Comparison of ENCODE assay signal across 23 mouse cellular contexts in genomic region chr3:25721464-25721863, GRCm38 (mm10).
"Had no signal": no experiment of that assay in that cellular context is flagged by ENCODE, and none has a peak within 500 bp of the region (broad histone marks: within the 10 kb centered on the region; RNA-seq: fewer than 3 reads in every experiment).

No protein-coding gene starts in this region.

- H3K9ac ChIP-seq: heart, embryonic 12.5 days; hindbrain, embryonic 13.5 days; hindbrain, embryonic 15.5 days; limb, embryonic 12.5 days; liver, embryonic 13.5 days had no signal

- H3K27ac ChIP-seq: heart, embryonic 10.5 days; hindbrain, embryonic 13.5 days; hindbrain, embryonic 15.5 days; hindbrain, postnatal 0 days; layer of hippocampus, adult 2 months; left cerebral cortex, adult 2 months; limb, embryonic 10.5 days; limb, embryonic 12.5 days; liver, embryonic 13.5 days had no signal

- DNase-seq: gastrocnemius, postnatal 14 days; gastrocnemius, postnatal 36 days; heart, adult 18-20 months; heart, postnatal 10 days; heart, postnatal 36 days; kidney, adult 11 months; kidney, adult 8-10 months; kidney, postnatal 10 days; kidney, postnatal 25 days; kidney, postnatal 4 days; liver; liver, embryonic 13.5 days had no signal

- H3K4me1 ChIP-seq: heart, embryonic 10.5 days; heart, embryonic 12.5 days; hindbrain, embryonic 13.5 days; hindbrain, embryonic 15.5 days; limb, embryonic 10.5 days; limb, embryonic 12.5 days; liver, embryonic 13.5 days had no signal

- H3K4me3 ChIP-seq: heart, embryonic 10.5 days; heart, embryonic 12.5 days; hindbrain, embryonic 13.5 days; hindbrain, embryonic 15.5 days; layer of hippocampus, adult 2 months; left cerebral cortex, adult 2 months; limb, embryonic 10.5 days; limb, embryonic 12.5 days; liver, embryonic 13.5 days had no signal

- ATAC-seq: hindbrain, postnatal 0 days; intestine, embryonic 16.5 days had no signal

- H3K4me2 ChIP-seq: heart, embryonic 12.5 days; hindbrain, embryonic 13.5 days; hindbrain, embryonic 15.5 days; limb, embryonic 12.5 days; liver, embryonic 11.5 days; liver, embryonic 13.5 days had no signal

- H3K36me3 ChIP-seq: heart, embryonic 10.5 days; heart, embryonic 12.5 days; hindbrain, embryonic 13.5 days; hindbrain, embryonic 15.5 days; limb, embryonic 10.5 days; limb, embryonic 12.5 days; liver, embryonic 13.5 days had no signal

- H3K9me3 ChIP-seq: heart, embryonic 10.5 days; heart, embryonic 12.5 days; hindbrain, embryonic 13.5 days; hindbrain, embryonic 15.5 days; limb, embryonic 10.5 days; limb, embryonic 12.5 days; liver, embryonic 13.5 days had no signal

- H3K27me3 ChIP-seq: heart, embryonic 12.5 days; hindbrain, embryonic 13.5 days; hindbrain, embryonic 15.5 days; limb, embryonic 12.5 days; liver, embryonic 13.5 days had no signal
